Mouse (Mus musculus) ES-E14 (cell line): Measurements from ENCODE around the gene Bivm. TPM values are rescaled to one million over a fixed set of nuclear protein-coding genes. Genes with fewer than 3 reads are reported as not detected.

Experiments used
- DNase-seq: peaks from one replicate; pipeline ENCODE4 v3.0.0-alpha.2; 2013; ENCODE audit warnings: low read depth, low spot score
- H3K27ac ChIP-seq: 2 replicates; pipeline ENCODE4 v1.5.1; 2012; ENCODE audit warnings: low read depth, mild to moderate bottlenecking, low read length, moderate library complexity, mixed read lengths; ENCODE audit not compliant: poor library complexity, insufficient read depth, severe bottlenecking
- H3K36me3 ChIP-seq: 2 replicates; pipeline ENCODE4 v1.6.1; 2012; ENCODE audit warnings: mild to moderate bottlenecking, low read length, moderate library complexity, mixed read lengths; ENCODE audit not compliant: control insufficient read depth, poor library complexity, insufficient read depth, severe bottlenecking
- H3K4me1 ChIP-seq, 2 experiments: fragments of 150-350 bp in 1 of 2; sonication (generic) in 1 of 2; 2 replicates each; pipeline ENCODE4 v1.6.1; 2012; ENCODE audit warnings: low read length in 2 of 2, mild to moderate bottlenecking in 1 of 2, mixed read lengths in 1 of 2; ENCODE audit not compliant: control insufficient read depth in 2 of 2, insufficient read depth in 2 of 2, poor library complexity in 1 of 2
- H3K4me3 ChIP-seq, 2 experiments: fragments of 150-350 bp in 1 of 2; sonication (generic) in 1 of 2; 2 replicates each; pipeline ENCODE4 v1.5.1; 2012; ENCODE audit warnings: low read length in 2 of 2, low read depth in 1 of 2, mild to moderate bottlenecking in 1 of 2, mixed read lengths in 1 of 2; ENCODE audit not compliant: insufficient read depth in 1 of 2, poor library complexity in 1 of 2, severe bottlenecking in 1 of 2
- H3K9ac ChIP-seq: 2 replicates; pipeline ENCODE4 v1.6.1; 2012; ENCODE audit warnings: low read depth, mild to moderate bottlenecking, low read length, mixed read lengths; ENCODE audit not compliant: poor library complexity, insufficient read depth, severe bottlenecking
- H3K9me3 ChIP-seq: fragments of 150-350 bp; sonication (generic); 2 replicates; pipeline ENCODE4 v1.6.1; 2012; ENCODE audit warnings: low read depth, mild to moderate bottlenecking, low read length; ENCODE audit not compliant: control insufficient read depth, insufficient read depth
- CHD2 ChIP-seq: IDR thresholded peaks from 2 replicates; pipeline ENCODE4 v1.6.1; 2014; ENCODE audit warnings: mild to moderate bottlenecking, low read depth, low read length, inconsistent platforms
- HCFC1 ChIP-seq: IDR thresholded peaks from 2 replicates; pipeline ENCODE4 v1.6.1; 2012; ENCODE audit warnings: low read length, inconsistent platforms, borderline replicate concordance; ENCODE audit not compliant: insufficient read depth
- MAFK ChIP-seq: IDR thresholded peaks from 2 replicates; pipeline ENCODE4 v1.6.1; 2014; ENCODE audit warnings: mild to moderate bottlenecking, low read depth, low read length, inconsistent platforms; ENCODE audit not compliant: insufficient read depth
- ZC3H11A ChIP-seq: IDR thresholded peaks from 2 replicates; pipeline ENCODE4 v1.6.1; 2012; ENCODE audit warnings: low read depth, mild to moderate bottlenecking, inconsistent platforms, low read length, borderline replicate concordance
- ZNF384 ChIP-seq: IDR thresholded peaks from 2 replicates; pipeline ENCODE4 v1.6.1; 2012; ENCODE audit warnings: low read depth, low read length, inconsistent platforms
- in situ Hi-C, 2 experiments: fragments of 600-800 bp; cut with MboI; formaldehyde crosslinking; loops; one replicate each; pipeline ENCODE4 v1.15.1; 2025; ENCODE audit warnings: low sequenced_read_pairs in 2 of 2, inconsistent platforms in 1 of 2; ENCODE audit not compliant: unreplicated experiment in 2 of 2
- total RNA-seq: library from RNA; depleted of rRNA; stranded (reverse); fragments of 300-350 nt; gene quantifications from 2 replicates; pipeline ENCODE4 v1.2.3, GENCODE M21; 2012

Gene Bivm
- total RNA-seq, 1 experiment: 10.9 TPM

- DNase-seq: no peak
- no peaks in the 10 kb centered on the region for H3K9me3 ChIP-seq
- peaks cover 0 to 3% of the 10 kb centered on the region in 2 experiments; a peak in 1 of 4 replicates for H3K4me1 ChIP-seq
- in situ Hi-C loops: no loop called here
- peaks cover 6% of the 10 kb centered on the region for H3K36me3 ChIP-seq
- peak overlapping the region in 1 of 2 experiments; percentile 98; a peak in 2 of 4 replicates for H3K4me3 ChIP-seq
- no peak overlapping the region for H3K9ac ChIP-seq
- no peak overlapping the region for H3K27ac ChIP-seq
- TF ChIP-seq MAFK (no peak), HCFC1 (no peak), CHD2 (no peak), ZNF384 (no peak)
Measured at GRCm38 (mm10) chr1:44117571-44117970, 1.2 kb upstream of the Bivm start.

GRCm38 (mm10) chr1:44119201-44120073 is 680 bp downstream of the Bivm start:
- peak overlapping the region; percentile 92 to 98 for H3K4me3 ChIP-seq
- DNase-seq: peak; percentile 47
- peaks cover 4% of the 10 kb centered on the region; the same call in 1 of the 2 replicates for H3K36me3 ChIP-seq
- H3K27ac ChIP-seq: peak overlapping the region; percentile 14; the same call in 1 of the 2 replicates
- H3K9me3 ChIP-seq: no peaks in the 10 kb centered on the region
- peaks cover 0 to 3% of the 10 kb centered on the region in 2 experiments; a peak in 1 of 4 replicates for H3K4me1 ChIP-seq
- H3K9ac ChIP-seq: peak overlapping the region; percentile 73
- TF ChIP-seq HCFC1: no peak; the same call in 1 of the 2 replicates
- TF ChIP-seq MAFK: no peak
- TF ChIP-seq CHD2: no peak
- TF ChIP-seq ZC3H11A: no peak
- no peak for TF ChIP-seq ZNF384
- in situ Hi-C loops: no loop called here

GRCm38 (mm10) chr1:44120074-44120406 is 1.3 kb downstream of the Bivm start:
- TF ChIP-seq CHD2: no peak
- TF ChIP-seq MAFK: no peak
- no peak for TF ChIP-seq HCFC1
- TF ChIP-seq ZC3H11A: no peak
- TF ChIP-seq ZNF384: no peak
- peaks cover 2% of the 10 kb centered on the region; the same call in 1 of the 2 replicates for H3K36me3 ChIP-seq
- peaks cover 0 to 3% of the 10 kb centered on the region in 2 experiments; a peak in 1 of 4 replicates for H3K4me1 ChIP-seq
- in situ Hi-C loops: no loop called here
- H3K9ac ChIP-seq: peak overlapping the region; percentile 73
- peak overlapping the region; percentile 92 to 98 for H3K4me3 ChIP-seq
- DNase-seq: no peak
- H3K9me3 ChIP-seq: no peaks in the 10 kb centered on the region
- no peak overlapping the region for H3K27ac ChIP-seq

- Histone ChIP-seq H3K36me3 (no peaks in the 10 kb centered on the region; the same call in 1 of the 2 replicates), H3K9ac (no peak overlapping the region), H3K4me3 (no peak overlapping the region), H3K4me1 (peaks cover 0 to 3% of the 10 kb centered on the region in 2 experiments; a peak in 1 of 4 replicates), H3K9me3 (no peaks in the 10 kb centered on the region), H3K27ac (no peak overlapping the region)
- in situ Hi-C loops: no loop called here
- TF ChIP-seq CHD2 (no peak), HCFC1 (no peak)
- DNase-seq: no peak
Measured at GRCm38 (mm10) chr1:44122256-44122655, 3.5 kb downstream of the Bivm start.
